Mouse (Mus musculus) kidney, postnatal 0 days (tissue): ENCODE measurements around the gene Dlg5. TPM values are rescaled to one million over a fixed set of nuclear protein-coding genes. Genes with fewer than 3 reads are reported as not detected.

Experiments used
- ATAC-seq: fragments of 200-750 bp; cut with Nextera tagmentation; replicated peaks from 2 replicates; pipeline ENCODE4 v1.8.0; 2017; ENCODE audit warnings: low read depth, moderate number of reproducible peaks, moderate TSS enrichment, moderate library complexity; ENCODE audit not compliant: low FRiP score
- DNase-seq: peaks from one replicate; pipeline ENCODE4 v3.0.0-alpha.2; 2016; ENCODE audit warnings: low spot score
- H3K27ac ChIP-seq: fragments of 300-500 bp; sonication (generic); 2 replicates; pipeline ENCODE4 v1.5.1; 2014; ENCODE audit warnings: mild to moderate bottlenecking
- H3K27me3 ChIP-seq: fragments of 300-500 bp; sonication (generic); 2 replicates; pipeline ENCODE4 v1.6.1; 2014; ENCODE audit warnings: low read length, mixed read lengths; ENCODE audit not compliant: insufficient read depth
- H3K36me3 ChIP-seq: fragments of 300-500 bp; sonication (generic); 2 replicates; pipeline ENCODE4 v1.6.1; 2014; ENCODE audit warnings: low read length, mixed read lengths; ENCODE audit not compliant: insufficient read depth
- H3K4me1 ChIP-seq: fragments of 300-500 bp; sonication (generic); replicated peaks from 2 replicates; pipeline ENCODE4 v1.6.1; 2014; ENCODE audit warnings: antibody characterized with exemption, low read length, mixed read lengths; ENCODE audit not compliant: insufficient read depth
- H3K4me2 ChIP-seq: fragments of 300-500 bp; sonication (generic); 2 replicates; pipeline ENCODE4 v1.6.1; 2014; ENCODE audit warnings: mild to moderate bottlenecking, low read length, moderate library complexity, mixed read lengths
- H3K4me3 ChIP-seq: fragments of 300-500 bp; sonication (generic); replicated peaks from 2 replicates; pipeline ENCODE4 v1.5.1; 2014; ENCODE audit warnings: low read depth, low read length
- H3K9ac ChIP-seq: fragments of 300-500 bp; sonication (generic); 2 replicates; pipeline ENCODE4 v1.6.1; 2014; ENCODE audit warnings: low read depth, low read length
- H3K9me3 ChIP-seq: fragments of 300-500 bp; sonication (generic); replicated peaks from 2 replicates; pipeline ENCODE4 v1.6.1; 2016; ENCODE audit warnings: low read length, inconsistent platforms, mixed read lengths
- CTCF ChIP-seq: IDR thresholded peaks from 2 replicates; pipeline ENCODE4 v1.5.1; 2016; ENCODE audit warnings: antibody characterized with exemption, low read depth, mild to moderate bottlenecking, moderate library complexity
- WGBS: fragments of 180-500 bp; shearing (Covaris S2); extraction: QIAGEN DNeasy Blood & Tissue Kit; methylation state at CpG from one replicate; pipeline ENCODE4 v1.1.7; 2014; 5-methylcytosine and 5-hydroxymethylcytosine counted together
- polyA plus RNA-seq: library from polyadenylated mRNA; unstranded; fragments of >200 nt; fragmentation: Nextera tagmentation; extraction: Ambion mirVana; gene quantifications from 2 replicates; pipeline ENCODE4 v1.2.1, GENCODE M21; 2015

The Dlg5 gene
- polyA plus RNA-seq, 1 experiment from 2014 or later: 10.3 TPM

GRCm38 (mm10) chr14:24144821-24145220, 100.9 kb downstream of the Dlg5 start:
- ATAC-seq (no peak), DNase-seq (no peak)
- Histone ChIP-seq H3K9ac (no peak overlapping the region), H3K36me3 (peaks cover 54% of the 10 kb centered on the region), H3K27me3 (no peaks in the 10 kb centered on the region), H3K9me3 (no peaks in the 10 kb centered on the region), H3K4me3 (no peak overlapping the region), H3K27ac (no peak overlapping the region), H3K4me1 (no peaks in the 10 kb centered on the region), H3K4me2 (no peak overlapping the region)
- no peak for TF ChIP-seq CTCF
- 79% methylated on average over 3 of the region's 3 CpGs for WGBS

GRCm38 (mm10) chr14:24144421-24144820, 101.3 kb downstream of the Dlg5 start:
- no peaks in the 10 kb centered on the region for H3K4me1 ChIP-seq
- no peak overlapping the region for H3K4me3 ChIP-seq
- no peak overlapping the region for H3K4me2 ChIP-seq
- no peak for TF ChIP-seq CTCF
- H3K27me3 ChIP-seq: no peaks in the 10 kb centered on the region
- DNase-seq: peak; percentile 10
- no peak overlapping the region for H3K9ac ChIP-seq
- peaks cover 56% of the 10 kb centered on the region for H3K36me3 ChIP-seq
- WGBS: 43% methylated on average over 8 of the region's 8 CpGs
- no peaks in the 10 kb centered on the region for H3K9me3 ChIP-seq
- no peak overlapping the region for H3K27ac ChIP-seq
- ATAC-seq: no peak

DNA sequence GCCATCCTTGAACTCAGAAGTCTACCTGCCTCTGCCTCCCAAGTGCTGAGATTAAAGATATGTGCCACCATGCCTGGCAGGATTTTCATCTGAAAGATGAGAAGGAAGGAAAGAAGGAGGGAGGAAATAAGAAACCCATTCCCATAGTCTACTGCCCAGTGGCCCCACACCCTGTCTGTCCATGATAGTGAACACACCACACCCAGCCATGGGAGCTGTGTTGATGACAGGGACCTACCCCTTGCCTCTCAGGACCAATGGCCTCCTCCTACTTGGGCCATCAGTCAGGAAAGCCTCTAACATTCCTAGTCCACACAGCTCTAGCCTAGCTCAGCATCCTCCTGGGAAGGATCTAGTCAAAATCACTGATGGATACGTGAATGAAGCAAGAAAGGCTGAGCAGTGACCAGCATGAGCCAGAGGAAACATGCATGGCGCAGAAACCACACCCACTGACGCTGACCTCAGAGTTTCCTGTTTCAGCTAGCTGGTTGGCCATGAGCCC, 102.7 kb downstream of the Dlg5 start:
- 81% methylated on average over 3 of the region's 3 CpGs for WGBS
- TF ChIP-seq CTCF: no peak
- H3K9ac ChIP-seq: no peak overlapping the region
- ATAC-seq (no peak), DNase-seq (no peak)
- peaks cover 56% of the 10 kb centered on the region for H3K36me3 ChIP-seq
- H3K27me3 ChIP-seq: no peaks in the 10 kb centered on the region
- no peak overlapping the region for H3K27ac ChIP-seq
- H3K4me1 ChIP-seq: no peaks in the 10 kb centered on the region
- H3K9me3 ChIP-seq: no peaks in the 10 kb centered on the region
- H3K4me3 ChIP-seq: no peak overlapping the region
- no peak overlapping the region for H3K4me2 ChIP-seq

DNA sequence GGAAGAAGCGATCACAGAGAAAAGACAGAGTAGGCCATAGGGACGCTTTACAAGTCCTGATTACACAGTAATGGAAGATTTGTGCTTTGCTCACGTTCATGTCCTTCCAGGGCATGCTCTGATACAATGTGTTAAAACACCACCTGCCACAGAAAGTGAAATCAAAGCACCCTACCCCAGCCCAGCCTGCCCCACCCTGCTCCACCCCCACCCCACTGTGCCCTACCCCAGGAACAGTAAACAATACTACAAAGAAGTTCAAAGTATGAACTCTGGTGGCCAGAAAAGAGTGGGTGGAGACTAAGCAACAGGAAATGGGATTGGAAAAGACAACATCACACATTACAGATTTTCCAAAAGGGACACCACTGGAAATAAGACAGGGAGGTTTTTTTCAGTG, 104.0 kb downstream of the Dlg5 start:
- no peaks in the 10 kb centered on the region for H3K4me1 ChIP-seq
- no peak overlapping the region for H3K4me3 ChIP-seq
- H3K27me3 ChIP-seq: no peaks in the 10 kb centered on the region
- no peak for TF ChIP-seq CTCF
- peak; percentile 25 for DNase-seq
- 73% methylated on average over 3 of the region's 3 CpGs for WGBS
- H3K36me3 ChIP-seq: peaks cover 52% of the 10 kb centered on the region
- H3K9ac ChIP-seq: no peak overlapping the region
- H3K9me3 ChIP-seq: no peaks in the 10 kb centered on the region
- no peak overlapping the region for H3K27ac ChIP-seq
- ATAC-seq: no peak
- H3K4me2 ChIP-seq: no peak overlapping the region

GRCm38 (mm10) chr14:24140297-24140812, 105.4 kb downstream of the Dlg5 start:
- DNase-seq (no peak), ATAC-seq (no peak)
- no peak overlapping the region for H3K4me2 ChIP-seq
- no peak overlapping the region for H3K4me3 ChIP-seq
- H3K9me3 ChIP-seq: no peaks in the 10 kb centered on the region
- H3K27ac ChIP-seq: no peak overlapping the region
- no peak for TF ChIP-seq CTCF
- WGBS: 78% methylated on average over 8 of the region's 8 CpGs
- peaks cover 54% of the 10 kb centered on the region for H3K36me3 ChIP-seq
- no peaks in the 10 kb centered on the region for H3K27me3 ChIP-seq
- H3K4me1 ChIP-seq: no peaks in the 10 kb centered on the region
- H3K9ac ChIP-seq: no peak overlapping the region

DNA sequence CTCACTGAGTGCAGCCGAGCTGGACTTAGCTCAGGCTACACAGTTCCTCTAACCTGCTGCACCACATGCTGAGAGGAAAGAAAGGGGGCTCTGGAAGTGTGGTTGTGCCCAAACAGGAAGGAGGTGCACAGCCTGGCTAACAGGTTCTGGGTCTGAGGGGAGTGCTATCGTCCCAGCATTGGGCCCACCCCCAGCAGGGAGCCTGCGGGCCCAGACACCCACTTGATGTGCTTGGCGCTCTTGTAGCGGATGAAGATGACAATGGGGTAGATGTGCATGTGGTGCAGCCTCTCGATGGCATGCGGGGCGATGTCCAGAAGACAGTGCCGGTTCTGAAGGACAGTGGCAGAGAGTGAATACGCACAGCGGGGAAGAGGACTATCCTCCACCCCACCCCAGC, 108.8 kb downstream of the Dlg5 start:
- Histone ChIP-seq H3K9ac (no peak overlapping the region), H3K4me2 (no peak overlapping the region), H3K27me3 (no peaks in the 10 kb centered on the region), H3K36me3 (peaks cover 56% of the 10 kb centered on the region), H3K9me3 (no peaks in the 10 kb centered on the region), H3K27ac (no peak overlapping the region), H3K4me1 (no peaks in the 10 kb centered on the region), H3K4me3 (no peak overlapping the region)
- no peak for TF ChIP-seq CTCF
- DNase-seq: no peak
- no peak for ATAC-seq
- WGBS: 94% methylated on average over 11 of the region's 11 CpGs
